Mouse (Mus musculus) hindbrain, embryonic 12.5 days (tissue): ENCODE measurements around the gene Fn3k. TPM values are rescaled to one million over a fixed set of nuclear protein-coding genes. Genes with fewer than 3 reads are reported as not detected.

Experiments used
- ATAC-seq: fragments of 200-750 bp; cut with Nextera tagmentation; 2 replicates; pipeline ENCODE4 v1.8.0; 2017; ENCODE audit warnings: moderate TSS enrichment; ENCODE audit not compliant: low FRiP score
- H3K27ac ChIP-seq: fragments of 300-500 bp; sonication (generic); 2 replicates; pipeline ENCODE4 v1.5.1; 2016; ENCODE audit warnings: mild to moderate bottlenecking
- H3K27me3 ChIP-seq: fragments of 300-500 bp; sonication (generic); 2 replicates; pipeline ENCODE4 v1.6.1; 2016; ENCODE audit warnings: mild to moderate bottlenecking
- H3K36me3 ChIP-seq: fragments of 300-500 bp; sonication (generic); 2 replicates; pipeline ENCODE4 v1.6.1; 2016; ENCODE audit warnings: mild to moderate bottlenecking
- H3K4me1 ChIP-seq: fragments of 300-500 bp; sonication (generic); 2 replicates; pipeline ENCODE4 v1.6.1; 2016
- H3K4me2 ChIP-seq: fragments of 300-500 bp; sonication (generic); replicated peaks from 2 replicates; pipeline ENCODE4 v1.6.1; 2016; ENCODE audit warnings: mild to moderate bottlenecking
- H3K4me3 ChIP-seq: fragments of 300-500 bp; sonication (generic); 2 replicates; pipeline ENCODE4 v1.5.1; 2016; ENCODE audit warnings: mild to moderate bottlenecking
- H3K9ac ChIP-seq: fragments of 300-500 bp; sonication (generic); 2 replicates; pipeline ENCODE4 v1.6.1; 2016; ENCODE audit warnings: mild to moderate bottlenecking, moderate library complexity
- H3K9me3 ChIP-seq: fragments of 300-500 bp; sonication (generic); replicated peaks from 2 replicates; pipeline ENCODE4 v1.6.1; 2016; ENCODE audit warnings: mild to moderate bottlenecking
- WGBS: fragments of 180-500 bp; shearing (Covaris S2); methylation state at CpG from one replicate; pipeline ENCODE4 v1.1.7; 2016; 5-methylcytosine and 5-hydroxymethylcytosine counted together
- microRNA-seq: library from miRNA; unstranded; fragments of <30 nt; microRNA quantifications from one replicate; pipeline ENCODE4, GENCODE M21; 2017
- polyA plus RNA-seq: library from polyadenylated mRNA; unstranded; fragments of >200 nt; fragmentation: Nextera tagmentation; extraction: Ambion mirVana; gene quantifications from 2 replicates; pipeline ENCODE4 v1.2.1, GENCODE M21; 2016

Gene Fn3k
- polyA plus RNA-seq, 1 experiment from 2014 or later = 2.8 TPM

DNA sequence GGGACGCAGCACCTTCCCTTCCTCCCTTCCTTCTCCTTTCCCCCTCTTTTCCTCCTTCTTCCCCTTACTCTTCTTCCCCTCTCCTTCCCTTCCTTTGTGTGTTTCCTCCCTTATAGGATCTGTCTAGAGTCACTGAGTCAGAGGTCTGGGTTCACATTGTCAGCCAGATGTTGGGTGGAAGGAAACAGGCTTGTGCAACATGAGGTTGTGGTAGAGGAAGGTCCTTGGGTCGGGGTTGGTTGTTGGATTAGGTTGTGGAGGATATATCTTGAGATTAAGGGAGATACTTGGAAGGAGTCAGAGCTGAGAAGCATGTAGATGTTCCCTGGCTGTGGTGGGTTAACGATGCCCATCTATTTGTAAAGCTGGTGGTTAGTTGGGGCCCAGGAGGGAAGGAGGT lies 40.1 kb downstream of the Fn3k start:
- Histone ChIP-seq H3K4me1 (no peaks in the 10 kb centered on the region), H3K4me2 (no peak overlapping the region), H3K27me3 (no peaks in the 10 kb centered on the region), H3K27ac (no peak overlapping the region), H3K9ac (no peak overlapping the region), H3K9me3 (no peaks in the 10 kb centered on the region), H3K4me3 (no peak overlapping the region), H3K36me3 (peaks cover 31% of the 10 kb centered on the region)
- no peak for ATAC-seq
- 94% methylated on average over 3 of the region's 3 CpGs for WGBS

DNA sequence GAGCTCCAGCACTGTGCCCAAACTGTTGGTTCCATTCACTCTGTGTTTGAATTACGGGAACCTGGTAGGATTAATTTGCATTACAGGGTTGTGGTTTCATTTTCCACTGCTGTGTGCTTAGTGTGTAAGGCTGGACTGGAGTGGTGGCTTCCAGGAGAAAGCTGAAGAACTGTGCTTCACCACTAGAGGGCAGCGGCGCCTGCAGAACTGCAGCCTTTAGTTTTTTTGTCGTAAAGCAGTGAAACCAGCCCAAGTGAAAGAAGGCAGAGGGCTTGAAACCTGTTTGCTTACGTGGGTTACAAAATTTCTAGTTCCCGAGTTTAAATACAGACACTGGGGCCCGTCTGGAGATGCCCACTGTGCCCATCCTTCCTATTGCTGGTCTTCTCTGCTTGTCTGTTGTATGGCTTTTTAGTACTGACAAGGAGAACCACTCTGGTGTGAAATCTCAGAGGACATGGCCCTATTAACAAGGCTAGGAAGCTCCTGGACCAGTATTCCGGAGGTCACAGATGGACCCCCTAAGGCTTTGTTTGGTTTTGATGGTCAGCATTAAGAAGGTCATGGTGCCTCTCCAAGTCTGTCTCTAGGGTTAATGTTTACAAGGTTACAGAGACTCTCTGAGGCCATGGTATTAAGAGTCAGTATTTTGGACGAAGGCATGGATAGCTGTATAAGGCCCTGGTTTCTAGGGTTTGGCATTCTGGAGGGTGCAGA lies 41.1 kb downstream of the Fn3k start:
- no peak overlapping the region for H3K9ac ChIP-seq
- peaks cover 28% of the 10 kb centered on the region for H3K36me3 ChIP-seq
- H3K9me3 ChIP-seq = no peaks in the 10 kb centered on the region
- no peak overlapping the region for H3K4me3 ChIP-seq
- H3K27me3 ChIP-seq = no peaks in the 10 kb centered on the region
- no peak overlapping the region for H3K27ac ChIP-seq
- WGBS = 35% methylated on average over 9 of the region's 9 CpGs
- no peaks in the 10 kb centered on the region for H3K4me1 ChIP-seq
- no peak overlapping the region for H3K4me2 ChIP-seq
- ATAC-seq = no peak

DNA sequence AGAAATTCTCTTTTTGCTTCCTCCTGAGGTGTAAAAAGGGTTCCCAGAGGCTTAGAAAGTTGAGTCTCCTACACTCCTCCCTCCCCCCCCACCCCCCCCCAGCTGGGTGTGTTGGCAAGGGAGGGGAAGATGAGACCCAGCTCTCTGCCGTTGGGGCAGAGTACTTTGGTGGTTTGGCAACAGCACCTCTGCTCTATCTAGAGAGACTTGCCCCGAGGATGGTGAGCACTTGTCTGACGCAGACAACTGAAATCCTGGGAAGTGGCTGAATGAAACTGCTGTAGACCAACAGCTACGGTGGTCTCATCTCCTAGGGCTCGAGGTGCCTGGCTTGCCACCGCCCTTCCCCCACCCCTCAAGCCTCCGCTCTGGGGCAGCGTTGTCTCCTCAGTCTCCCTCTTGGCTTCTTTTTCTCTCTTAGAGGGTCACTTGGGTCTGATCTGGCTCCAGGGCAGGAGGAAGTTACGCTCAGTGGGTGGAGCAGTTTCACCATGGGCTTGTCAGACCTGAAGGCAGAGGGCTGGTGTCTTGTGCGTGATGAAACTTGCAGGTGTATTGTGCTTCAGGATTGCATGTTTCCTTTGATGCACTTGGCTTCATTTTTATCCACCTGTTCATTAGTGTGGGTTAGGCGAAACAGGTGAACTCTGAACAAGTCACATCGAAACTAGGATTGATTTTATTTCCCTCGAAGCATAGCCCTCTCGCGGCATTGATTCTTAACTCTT lies 44.9 kb downstream of the Fn3k start:
- no peak overlapping the region for H3K4me3 ChIP-seq
- H3K9ac ChIP-seq = no peak overlapping the region
- no peaks in the 10 kb centered on the region for H3K4me1 ChIP-seq
- no peaks in the 10 kb centered on the region for H3K9me3 ChIP-seq
- H3K27me3 ChIP-seq = no peaks in the 10 kb centered on the region
- ATAC-seq = no peak
- H3K4me2 ChIP-seq = no peak overlapping the region
- no peak overlapping the region for H3K27ac ChIP-seq
- H3K36me3 ChIP-seq = peaks cover 32% of the 10 kb centered on the region; the same call in 1 of the 2 replicates
- 96% methylated on average over 15 of the region's 15 CpGs for WGBS

DNA sequence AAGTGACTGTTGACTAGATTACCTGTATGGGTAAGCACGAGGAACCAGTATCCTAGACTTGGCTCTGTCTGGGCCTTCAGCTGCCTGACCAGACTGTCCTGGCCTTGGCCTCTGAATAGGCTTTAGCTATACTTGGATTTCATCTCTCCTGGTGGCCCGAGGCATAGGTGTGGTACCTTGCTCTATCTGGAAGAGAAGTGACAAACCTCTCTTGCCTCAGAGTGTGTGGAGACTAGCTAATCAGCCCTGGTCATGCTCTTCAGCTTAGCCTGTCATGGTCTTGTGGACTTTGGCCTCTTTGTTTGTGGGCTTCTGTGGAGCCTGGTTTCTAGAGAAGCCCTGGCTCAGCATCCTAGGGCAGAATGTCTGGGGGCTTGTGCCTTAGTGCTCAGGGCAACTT lies 46.4 kb downstream of the Fn3k start:
- Histone ChIP-seq H3K27me3 (no peaks in the 10 kb centered on the region), H3K27ac (no peak overlapping the region), H3K9ac (no peak overlapping the region), H3K4me2 (no peak overlapping the region), H3K4me1 (no peaks in the 10 kb centered on the region), H3K9me3 (no peaks in the 10 kb centered on the region), H3K4me3 (no peak overlapping the region), H3K36me3 (peaks cover 26% of the 10 kb centered on the region; the same call in 1 of the 2 replicates)
- ATAC-seq = no peak
- 90% methylated on average over 2 of the region's 2 CpGs for WGBS

DNA sequence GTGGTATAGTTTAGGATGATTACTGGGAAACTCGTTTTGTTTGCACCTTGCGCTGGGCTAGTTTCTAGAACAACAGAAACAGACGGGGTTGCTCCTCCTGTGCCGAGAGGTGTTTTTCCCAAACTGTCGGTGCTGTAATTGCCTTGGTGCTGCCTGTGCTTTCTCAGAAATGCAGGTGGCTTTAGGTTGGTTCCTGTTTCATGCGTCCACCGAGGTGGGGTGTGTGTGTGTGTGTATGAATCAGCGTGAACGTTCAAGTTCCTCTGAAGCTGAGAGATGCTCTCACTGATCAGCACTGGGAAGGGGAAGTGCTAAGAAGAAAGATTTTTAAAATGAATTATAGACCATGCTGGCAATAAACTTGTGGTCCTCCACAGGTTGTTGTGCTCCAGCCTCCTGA lies 51.2 kb downstream of the Fn3k start:
- 86% methylated on average over 9 of the region's 9 CpGs for WGBS
- Histone ChIP-seq H3K36me3 (0 out of 2 replicates have a peak, but pooled peaks cover 10% of the 10 kb centered on the region), H3K9ac (no peak overlapping the region), H3K27me3 (no peaks in the 10 kb centered on the region), H3K9me3 (no peaks in the 10 kb centered on the region), H3K4me3 (no peak overlapping the region), H3K4me1 (no peaks in the 10 kb centered on the region), H3K27ac (no peak overlapping the region), H3K4me2 (no peak overlapping the region)
- ATAC-seq = no peak

DNA sequence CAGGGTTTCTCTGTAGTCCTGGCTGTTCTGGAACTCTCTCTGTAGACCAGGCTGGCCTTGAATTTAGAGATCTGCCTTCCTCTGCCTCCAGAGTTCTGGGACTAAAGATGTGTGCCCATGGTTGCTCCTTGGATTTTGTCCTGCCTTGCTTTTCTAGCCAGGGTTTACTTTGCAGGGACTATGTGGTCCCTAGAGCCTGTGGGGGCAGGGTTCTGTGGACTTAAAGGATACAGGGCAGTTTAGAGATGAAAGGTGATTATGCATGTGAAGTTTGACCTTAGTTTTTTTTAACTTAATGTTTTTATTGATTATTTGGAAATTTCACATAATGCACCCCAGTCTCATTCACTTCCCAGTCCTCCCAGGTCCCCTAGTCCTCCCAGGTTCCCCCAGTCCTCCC lies 55.9 kb downstream of the Fn3k start:
- H3K36me3 ChIP-seq = peaks cover 13% of the 10 kb centered on the region
- H3K9me3 ChIP-seq = no peaks in the 10 kb centered on the region
- no peak overlapping the region for H3K9ac ChIP-seq
- H3K4me1 ChIP-seq = no peaks in the 10 kb centered on the region
- ATAC-seq = no peak
- no peaks in the 10 kb centered on the region for H3K27me3 ChIP-seq
- H3K27ac ChIP-seq = no peak overlapping the region
- H3K4me2 ChIP-seq = no peak overlapping the region
- H3K4me3 ChIP-seq = no peak overlapping the region

Small RNAs within 50 kb of the gene (microRNA-seq; reads per million reads assigned to microRNA genes)
- gene Mir7236 = not detected

Other genes with a start within 250 kb of the Fn3k start
- gene Hexdc, start 230.5 kb upstream of the Fn3k start, polyA plus RNA-seq = 9.6 and 11.7 TPM in 2 replicates
- 17.7 and 19.2 TPM in 2 replicates for gene Ogfod3, start 230.2 kb upstream of the Fn3k start, polyA plus RNA-seq
- 40.6 and 40.8 TPM in 2 replicates for gene Cybc1, start 205.6 kb upstream of the Fn3k start, polyA plus RNA-seq
- 86.0 and 87.3 TPM in 2 replicates for gene Narf, start 197.7 kb upstream of the Fn3k start, polyA plus RNA-seq
- gene Foxk2, start 174.9 kb upstream of the Fn3k start, polyA plus RNA-seq = 10.7 and 11.1 TPM in 2 replicates
- 82.3 and 88.7 TPM in 2 replicates for gene Wdr45b, start 80.5 kb upstream of the Fn3k start, polyA plus RNA-seq
- 6.7 and 7.2 TPM in 2 replicates for gene Rab40b, start 46.7 kb upstream of the Fn3k start, polyA plus RNA-seq
- 8.5 and 10.9 TPM in 2 replicates for gene Fn3krp, start 13.5 kb upstream of the Fn3k start, polyA plus RNA-seq
- 60.0 and 61.6 TPM in 2 replicates for gene Tbcd, start 17.0 kb downstream of the Fn3k start, polyA plus RNA-seq
- gene Zfp750, start 84.4 kb downstream of the Fn3k start, polyA plus RNA-seq = 0.59 and 1.1 TPM in 2 replicates
- 8.2 and 8.6 TPM in 2 replicates for gene B3gntl1, start 238.2 kb downstream of the Fn3k start, polyA plus RNA-seq